ENCODE assay signal across 44 mouse cellular contexts in the genomic region with DNA sequence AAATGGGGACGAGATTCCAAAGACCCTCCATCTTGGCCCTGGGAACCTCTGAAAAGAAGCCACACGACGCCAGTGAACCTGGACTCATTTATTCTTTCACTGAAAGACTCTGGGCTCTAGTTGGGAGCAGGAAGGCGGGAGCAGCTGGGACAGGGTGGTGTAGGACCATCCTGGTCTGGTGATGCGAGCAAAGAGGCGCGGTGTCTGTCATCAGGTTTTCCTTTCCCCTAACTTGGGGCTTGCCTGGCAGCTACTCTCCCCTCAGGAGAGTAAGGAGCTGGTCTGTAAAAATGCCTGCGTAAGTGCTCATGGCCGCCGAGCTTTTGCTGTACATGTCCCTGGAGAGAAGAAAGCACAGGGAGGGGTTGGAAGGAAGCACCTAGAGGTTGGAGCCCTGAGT. TPM values are rescaled to one million over a fixed set of nuclear protein-coding genes. Genes with fewer than 3 reads are reported as not detected.
"Had no signal": no experiment of that assay in that cellular context is flagged by ENCODE, and none has a peak within 500 bp of the region (broad histone marks: within the 10 kb centered on the region; RNA-seq: fewer than 3 reads in every experiment).

No protein-coding gene starts in this region.

- H3K27me3 ChIP-seq: limb, embryonic 12.5 days; limb, embryonic 13.5 days; limb, embryonic 15.5 days; liver, embryonic 12.5 days; liver, embryonic 13.5 days; liver, embryonic 15.5 days; lung, embryonic 15.5 days; midbrain, embryonic 15.5 days; neural tube, embryonic 12.5 days had no signal

- H3K4me1 ChIP-seq: limb, embryonic 12.5 days had no signal

- DNase-seq: left cerebral cortex, postnatal 4 days; liver; liver, embryonic 13.5 days; liver, postnatal 0 days; lung, adult 18-20 months; lung, adult 2 months; lung, embryonic 14.5 days; lung, postnatal 10 days; lung, postnatal 14 days; lung, postnatal 36 days; lung, postnatal 4 days; midbrain, embryonic 14.5 days had no signal

- H3K9me3 ChIP-seq: limb, embryonic 10.5 days; limb, embryonic 12.5 days; limb, embryonic 13.5 days; limb, embryonic 15.5 days; liver, embryonic 12.5 days; liver, embryonic 13.5 days; liver, embryonic 15.5 days; lung, embryonic 15.5 days; megakaryocyte, embryonic 14.5 days; midbrain, embryonic 10.5 days; midbrain, embryonic 12.5 days; midbrain, embryonic 13.5 days; midbrain, embryonic 15.5 days; neural tube, embryonic 12.5 days had no signal

- H3K36me3 ChIP-seq: limb, embryonic 10.5 days; limb, embryonic 12.5 days; limb, embryonic 13.5 days; limb, embryonic 15.5 days; liver, embryonic 12.5 days; liver, embryonic 15.5 days; lung, embryonic 15.5 days; midbrain, embryonic 10.5 days; midbrain, embryonic 12.5 days; midbrain, embryonic 13.5 days; midbrain, embryonic 15.5 days; neural tube, embryonic 12.5 days had no signal

- H3K4me2 ChIP-seq: limb, embryonic 12.5 days; limb, embryonic 13.5 days; limb, embryonic 15.5 days; liver, embryonic 11.5 days; liver, embryonic 12.5 days; liver, embryonic 13.5 days; liver, embryonic 15.5 days; lung, embryonic 14.5 days; lung, embryonic 15.5 days; midbrain, embryonic 11.5 days; midbrain, embryonic 12.5 days; midbrain, embryonic 13.5 days; midbrain, embryonic 15.5 days; neural tube, embryonic 12.5 days had no signal

- H3K27ac ChIP-seq: limb, embryonic 10.5 days; limb, embryonic 12.5 days; limb, embryonic 13.5 days; limb, embryonic 15.5 days; liver, embryonic 12.5 days; liver, embryonic 13.5 days; liver, embryonic 14.5 days; liver, embryonic 15.5 days; lung, embryonic 15.5 days; macrophage; midbrain, embryonic 10.5 days; midbrain, embryonic 12.5 days; midbrain, embryonic 13.5 days; midbrain, embryonic 15.5 days; neural tube, embryonic 12.5 days had no signal

- H3K9ac ChIP-seq: limb, embryonic 12.5 days; limb, embryonic 13.5 days; limb, embryonic 15.5 days; liver, embryonic 12.5 days; liver, embryonic 13.5 days; liver, embryonic 14.5 days; liver, embryonic 15.5 days; liver, postnatal 0 days; lung, embryonic 14.5 days; lung, embryonic 15.5 days; midbrain, embryonic 12.5 days; midbrain, embryonic 13.5 days; midbrain, embryonic 15.5 days; neural tube, embryonic 12.5 days had no signal

- H3K4me3 ChIP-seq: limb, embryonic 10.5 days; limb, embryonic 12.5 days; limb, embryonic 13.5 days; limb, embryonic 15.5 days; liver, embryonic 12.5 days; liver, embryonic 13.5 days; liver, embryonic 15.5 days; lung, embryonic 15.5 days; megakaryocyte, embryonic 14.5 days; midbrain, embryonic 10.5 days; midbrain, embryonic 12.5 days; midbrain, embryonic 13.5 days; midbrain, embryonic 15.5 days; neural tube, embryonic 12.5 days had no signal

RNA-seq across cellular contexts. Expression of gene Apoc2, which starts 6.2 kb away (rescaled TPM):
- total RNA-seq: left cerebral cortex, postnatal 10 days; left cerebral cortex, postnatal 14 days; left cerebral cortex, postnatal 25 days; left cerebral cortex, postnatal 36 days; left cerebral cortex, postnatal 4 days; megakaryocyte-erythroid progenitor cell, adult 5-6 weeks; midbrain, postnatal 0 days had no signal
- polyA plus RNA-seq: limb, embryonic 12.5 days; midbrain, embryonic 11.5 days; midbrain, embryonic 12.5 days; midbrain, embryonic 15.5 days; midbrain, embryonic 16.5 days had no signal

RNA-seq across cellular contexts. Expression of gene Gm44805, which starts 9.7 kb away (rescaled TPM):
- total RNA-seq: left cerebral cortex, postnatal 10 days; left cerebral cortex, postnatal 14 days; left cerebral cortex, postnatal 25 days; left cerebral cortex, postnatal 36 days; left cerebral cortex, postnatal 4 days; megakaryocyte progenitor cell, adult 5-6 weeks; megakaryocyte, adult 5-6 weeks; megakaryocyte-erythroid progenitor cell, adult 5-6 weeks; midbrain, postnatal 0 days; monocyte, adult 5-6 weeks had no signal
- polyA plus RNA-seq: limb, embryonic 10.5 days; limb, embryonic 11.5 days; limb, embryonic 12.5 days; limb, embryonic 13.5 days; limb, embryonic 14.5 days; limb, embryonic 15.5 days; liver, embryonic 11.5 days; lung, adult 2 months; lung, embryonic 14.5 days; lung, embryonic 15.5 days; lung, embryonic 16.5 days; lung, postnatal 0 days; macrophage; midbrain, embryonic 10.5 days; midbrain, embryonic 11.5 days; midbrain, embryonic 12.5 days; midbrain, embryonic 13.5 days; midbrain, embryonic 14.5 days; midbrain, embryonic 15.5 days; midbrain, embryonic 16.5 days; midbrain, postnatal 0 days; neural tube, embryonic 11.5 days; neural tube, embryonic 12.5 days had no signal

RNA-seq across cellular contexts. Expression of gene Apoc4, which starts 9.8 kb away (rescaled TPM):
- total RNA-seq: left cerebral cortex, postnatal 10 days; left cerebral cortex, postnatal 14 days; left cerebral cortex, postnatal 25 days; left cerebral cortex, postnatal 36 days; left cerebral cortex, postnatal 4 days; megakaryocyte progenitor cell, adult 5-6 weeks; megakaryocyte-erythroid progenitor cell, adult 5-6 weeks; midbrain, postnatal 0 days had no signal
- polyA plus RNA-seq: limb, embryonic 10.5 days; limb, embryonic 11.5 days; limb, embryonic 12.5 days; limb, embryonic 13.5 days; macrophage; midbrain, embryonic 10.5 days; midbrain, embryonic 11.5 days; midbrain, embryonic 13.5 days; midbrain, embryonic 14.5 days; midbrain, embryonic 15.5 days; midbrain, embryonic 16.5 days; midbrain, postnatal 0 days; neural tube, embryonic 11.5 days; neural tube, embryonic 12.5 days had no signal
